Mouse (Mus musculus) testis, adult 2 months (tissue): Measurements from ENCODE around the gene Mov10l1.

Source experiments
- CTCF ChIP-seq: fragments of 200-500 bp; IDR thresholded peaks from 2 replicates; pipeline ENCODE4 v1.5.1; 2012; ENCODE audit warnings: low read depth, mild to moderate bottlenecking, inconsistent platforms, low read length, moderate library complexity; ENCODE audit not compliant: control insufficient read depth, insufficient read depth, insufficient replicate concordance
- POLR2A ChIP-seq: fragments of 200-500 bp; IDR thresholded peaks from 2 replicates; pipeline ENCODE4 v1.6.1; 2012; ENCODE audit warnings: low read depth, mild to moderate bottlenecking, inconsistent platforms, low read length, moderate library complexity; ENCODE audit not compliant: control insufficient read depth

DNA sequence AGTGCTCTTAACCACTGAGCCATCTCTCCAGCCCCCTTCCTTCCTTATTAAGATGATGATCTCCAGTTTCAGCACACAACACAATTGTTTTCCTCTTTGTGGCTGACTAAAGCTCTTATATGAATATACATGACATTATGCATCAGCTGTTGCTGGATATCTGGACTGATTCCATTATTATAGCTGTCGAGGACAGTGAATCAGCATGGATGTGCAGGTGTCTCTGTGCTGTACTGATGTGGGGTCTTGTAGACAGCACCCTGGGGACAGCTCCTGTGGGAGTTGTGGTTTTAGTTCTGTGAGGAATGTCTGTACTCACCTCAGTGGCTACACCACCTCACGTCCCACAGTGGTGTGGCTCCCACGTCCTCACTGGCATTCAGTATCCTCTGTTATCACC, 18.5 kb downstream of the Mov10l1 start:
- TF ChIP-seq CTCF (no peak), POLR2A (no peak)
